Mouse (Mus musculus) E14TG2a.4 (cell line): ENCODE data around the gene Pdgfra.

ENCODE experiments used
- H3K27me3 ChIP-seq: 2 replicates; pipeline ENCODE4 v1.6.1; 2014; ENCODE audit warnings: low read length, control low read depth; ENCODE audit not compliant: insufficient read depth
- H3K36me3 ChIP-seq: 2 replicates; pipeline ENCODE4 v1.6.1; 2014; ENCODE audit warnings: low read length, control low read depth; ENCODE audit not compliant: insufficient read depth
- H3K4me1 ChIP-seq: replicated peaks from 2 replicates; pipeline ENCODE4 v1.6.1; 2014; ENCODE audit warnings: low read depth, low read length, control low read depth
- H3K4me3 ChIP-seq: replicated peaks from 2 replicates; pipeline ENCODE4 v1.5.1; 2014; ENCODE audit warnings: mild to moderate bottlenecking, low read length
- H3K9me3 ChIP-seq: 2 replicates; pipeline ENCODE4 v1.6.1; 2014; ENCODE audit warnings: low read length, control low read depth
- CTCF ChIP-seq: conservative IDR thresholded peaks from 2 replicates; pipeline ENCODE4 v1.5.1; 2014; ENCODE audit warnings: low read length
- NANOG ChIP-seq: IDR thresholded peaks from 2 replicates; pipeline ENCODE4 v1.6.1; 2014; ENCODE audit warnings: borderline replicate concordance, low read length, mixed read lengths
- POU5F1 ChIP-seq: IDR thresholded peaks from 2 replicates; pipeline ENCODE4 v1.6.1; 2014; ENCODE audit warnings: low read length, borderline replicate concordance

Gene Pdgfra

GRCm38 (mm10) chr5:75161586-75161985, 9.5 kb downstream of the Pdgfra start:
- Histone ChIP-seq H3K4me3 (no peak overlapping the region), H3K27me3 (peaks cover 44% of the 10 kb centered on the region), H3K36me3 (no peaks in the 10 kb centered on the region), H3K4me1 (peaks cover 4% of the 10 kb centered on the region), H3K9me3 (no peaks in the 10 kb centered on the region)
- TF ChIP-seq NANOG = no peak

DNA sequence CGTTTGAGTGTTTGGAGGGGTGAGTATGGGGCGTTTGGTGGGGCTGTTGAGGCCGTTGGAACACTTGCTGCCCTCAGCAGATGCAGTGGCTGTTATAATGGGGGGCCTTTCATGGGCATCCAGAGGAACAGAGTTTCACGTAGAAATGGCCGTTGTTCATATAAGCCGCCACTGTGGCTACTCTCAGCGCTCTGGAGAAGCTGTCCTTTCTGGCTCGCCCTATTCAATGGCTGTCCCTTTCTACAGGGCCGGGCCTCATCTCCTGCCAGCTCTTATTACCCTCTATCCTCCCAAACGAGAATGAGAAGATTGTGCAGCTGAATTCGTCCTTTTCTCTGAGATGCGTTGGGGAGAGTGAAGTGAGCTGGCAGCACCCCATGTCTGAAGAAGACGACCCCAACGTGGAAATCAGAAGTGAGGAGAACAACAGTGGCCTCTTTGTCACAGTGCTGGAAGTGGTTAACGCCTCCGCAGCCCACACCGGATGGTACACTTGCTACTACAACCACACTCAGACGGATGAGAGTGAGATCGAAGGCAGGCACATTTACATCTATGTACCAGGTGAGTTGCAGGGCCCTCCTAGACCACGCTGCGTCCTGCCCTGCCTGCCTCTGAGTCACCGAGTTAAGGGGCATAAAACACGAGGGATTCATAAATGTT, 11.3 kb downstream of the Pdgfra start:
- H3K4me3 ChIP-seq = no peak overlapping the region
- H3K9me3 ChIP-seq = no peaks in the 10 kb centered on the region
- no peaks in the 10 kb centered on the region for H3K36me3 ChIP-seq
- peaks cover 38% of the 10 kb centered on the region for H3K27me3 ChIP-seq
- no peaks in the 10 kb centered on the region for H3K4me1 ChIP-seq
- no peak for TF ChIP-seq POU5F1
- TF ChIP-seq CTCF = no peak
- no peak for TF ChIP-seq NANOG

GRCm38 (mm10) chr5:75164688-75165087, 12.6 kb downstream of the Pdgfra start:
- H3K36me3 ChIP-seq = no peaks in the 10 kb centered on the region
- TF ChIP-seq NANOG = no peak
- peak; percentile 48 for TF ChIP-seq CTCF
- TF ChIP-seq POU5F1 = no peak
- no peaks in the 10 kb centered on the region for H3K9me3 ChIP-seq
- H3K27me3 ChIP-seq = peaks cover 28% of the 10 kb centered on the region; the same call in 1 of the 2 replicates
- no peak overlapping the region for H3K4me3 ChIP-seq
- H3K4me1 ChIP-seq = no peaks in the 10 kb centered on the region

GRCm38 (mm10) chr5:75169837-75170236, 17.7 kb downstream of the Pdgfra start:
- H3K36me3 ChIP-seq = no peaks in the 10 kb centered on the region
- H3K9me3 ChIP-seq = no peaks in the 10 kb centered on the region
- H3K4me1 ChIP-seq = no peaks in the 10 kb centered on the region
- no peak overlapping the region for H3K4me3 ChIP-seq
- TF ChIP-seq CTCF (no peak), NANOG (no peak), POU5F1 (no peak)
- no peaks in the 10 kb centered on the region; the same call in 1 of the 2 replicates for H3K27me3 ChIP-seq

GRCm38 (mm10) chr5:75171859-75172258, 19.8 kb downstream of the Pdgfra start:
- no peak for TF ChIP-seq NANOG
- TF ChIP-seq POU5F1 = no peak
- no peak for TF ChIP-seq CTCF
- Histone ChIP-seq H3K4me1 (no peaks in the 10 kb centered on the region), H3K36me3 (no peaks in the 10 kb centered on the region)

DNA sequence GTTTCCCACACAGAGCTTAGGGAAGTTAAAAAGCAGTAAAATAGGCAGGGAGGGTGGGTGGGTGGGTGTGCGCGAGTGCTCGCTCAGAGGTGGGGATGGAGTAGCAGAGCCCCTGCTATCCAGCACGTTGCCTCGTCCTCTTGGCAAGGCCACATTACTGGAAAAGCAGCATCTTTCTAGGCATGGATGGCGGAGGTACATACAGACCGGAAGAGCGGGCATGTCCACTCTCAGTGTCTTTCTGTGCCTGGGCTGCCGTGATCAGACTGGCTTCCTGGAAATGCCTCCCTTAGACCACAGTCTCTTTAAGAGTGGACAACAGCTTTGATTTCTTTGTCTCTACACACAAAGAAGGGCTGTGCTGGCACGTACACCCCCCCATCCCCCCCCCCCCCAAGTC, 27.2 kb downstream of the Pdgfra start:
- H3K4me3 ChIP-seq = no peak overlapping the region
- H3K27me3 ChIP-seq = no peaks in the 10 kb centered on the region; the same call in 1 of the 2 replicates
- no peaks in the 10 kb centered on the region for H3K9me3 ChIP-seq
- TF ChIP-seq CTCF = no peak
- no peak for TF ChIP-seq POU5F1
- TF ChIP-seq NANOG = no peak
- no peaks in the 10 kb centered on the region for H3K36me3 ChIP-seq
- H3K4me1 ChIP-seq = no peaks in the 10 kb centered on the region

More at GRCm38 (mm10) chr5:75171859-75172258, 19.8 kb downstream of the Pdgfra start:
- Histone ChIP-seq H3K4me3 (no peak overlapping the region), H3K27me3 (no peaks in the 10 kb centered on the region; the same call in 1 of the 2 replicates), H3K9me3 (no peaks in the 10 kb centered on the region)

DNA sequence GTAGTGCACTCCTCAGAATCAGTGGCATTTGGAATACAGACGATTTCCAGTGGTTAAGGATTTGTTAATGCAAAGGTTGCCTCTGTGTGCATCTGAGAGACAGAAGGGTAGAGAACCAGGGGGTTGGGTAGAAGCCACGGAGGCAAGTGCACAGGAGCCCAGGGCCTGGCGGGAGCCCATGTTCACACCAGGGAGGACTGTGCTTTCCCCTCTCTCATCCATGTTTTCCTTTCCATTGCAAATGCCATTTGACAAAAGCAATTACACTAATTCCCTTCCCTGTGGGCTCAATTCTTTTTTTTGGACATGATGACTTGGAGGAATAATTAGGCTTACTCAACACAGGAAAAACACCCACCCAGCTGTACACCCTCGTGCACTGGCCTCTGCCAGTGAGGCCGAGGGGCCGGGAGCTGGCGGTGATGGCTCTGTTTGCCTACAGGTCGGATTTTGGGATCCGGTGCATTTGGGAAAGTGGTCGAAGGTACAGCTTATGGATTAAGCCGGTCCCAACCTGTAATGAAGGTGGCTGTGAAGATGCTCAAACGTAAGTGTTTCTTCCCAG, 27.7 kb downstream of the Pdgfra start:
- H3K27me3 ChIP-seq = no peaks in the 10 kb centered on the region; the same call in 1 of the 2 replicates
- H3K4me1 ChIP-seq = no peaks in the 10 kb centered on the region
- no peaks in the 10 kb centered on the region for H3K9me3 ChIP-seq
- TF ChIP-seq POU5F1 (no peak), NANOG (no peak), CTCF (no peak)
- no peaks in the 10 kb centered on the region for H3K36me3 ChIP-seq
- H3K4me3 ChIP-seq = no peak overlapping the region

- Histone ChIP-seq H3K4me3 (no peak overlapping the region), H3K4me1 (0 out of 2 replicates have a peak, but pooled peaks cover 4% of the 10 kb centered on the region), H3K36me3 (no peaks in the 10 kb centered on the region), H3K9me3 (no peaks in the 10 kb centered on the region), H3K27me3 (peaks cover 4% of the 10 kb centered on the region)
- no peak for TF ChIP-seq CTCF
- no peak for TF ChIP-seq NANOG
- no peak for TF ChIP-seq POU5F1
Observed at GRCm38 (mm10) chr5:75183653-75184052, 31.6 kb downstream of the Pdgfra start.

- Histone ChIP-seq H3K4me3 (no peak overlapping the region), H3K27me3 (peaks cover 4% of the 10 kb centered on the region), H3K4me1 (0 out of 2 replicates have a peak, but pooled peaks cover 4% of the 10 kb centered on the region), H3K9me3 (no peaks in the 10 kb centered on the region), H3K36me3 (no peaks in the 10 kb centered on the region)
- TF ChIP-seq POU5F1 = no peak
- TF ChIP-seq NANOG = no peak
- TF ChIP-seq CTCF = no peak
Observed at GRCm38 (mm10) chr5:75184112-75184511, 32.0 kb downstream of the Pdgfra start.
